Mouse (Mus musculus): ENCODE data around the gene Raver1. TPM values are rescaled to one million over a fixed set of nuclear protein-coding genes. Genes with fewer than 3 reads are reported as not detected.

Raver1 gene
- polyA plus RNA-seq, 1 experiment from 2014 or later: 37.4 TPM

GRCm38 (mm10) chr9:21029291-21030054 lies 62.3 kb downstream of the Raver1 start, which contains the start of gene Icam4:
Gene Icam4, plus strand, starts transcription at chr9:21029373.
- Histone ChIP-seq H3K9ac (replicated peaks; ENCODE audit: low read depth, low read length) (no peak within 1 kb of the TSS), H3K36me3 (ENCODE audit: control insufficient read depth, insufficient read depth) (no peaks in the 10 kb centered on the region), H3K4me1 (replicated peaks; ENCODE audit: control insufficient read depth, insufficient read depth, low read length) (peaks cover 37% of the 10 kb centered on the region), H3K9me3 (ENCODE audit: control insufficient read depth, low read length) (no peaks in the 10 kb centered on the region), H3K27ac (ENCODE audit: low read length) (no peak within 1 kb of the TSS), H3K4me3 (replicated peaks; ENCODE audit: low read length) (peak within 1 kb of the TSS; percentile 21), H3K4me2 (ENCODE audit: low read length) (peak within 1 kb of the TSS; percentile 41; the same call in 1 of the 2 replicates), H3K27me3 (replicated peaks; ENCODE audit: control insufficient read depth, insufficient read depth, low read length) (peaks cover 50% of the 10 kb centered on the region)
- no peak for ATAC-seq
- WGBS: 3% methylated on average over 37 of the region's 37 CpGs

- no peaks in the 10 kb centered on the region for H3K9me3 ChIP-seq (ENCODE audit: control insufficient read depth, low read length)
- no peak overlapping the region for H3K4me3 ChIP-seq (replicated peaks; ENCODE audit: low read length)
- no peaks in the 10 kb centered on the region for H3K36me3 ChIP-seq (ENCODE audit: control insufficient read depth, insufficient read depth)
- 73% methylated on average over 6 of the region's 6 CpGs for whole genome bisulfite sequencing
- H3K9ac ChIP-seq (replicated peaks; ENCODE audit: low read depth, low read length): no peak overlapping the region
- H3K4me2 ChIP-seq (ENCODE audit: low read length): no peak overlapping the region
- H3K4me1 ChIP-seq (replicated peaks; ENCODE audit: control insufficient read depth, insufficient read depth, low read length): peaks cover 37% of the 10 kb centered on the region
- peaks cover 45% of the 10 kb centered on the region for H3K27me3 ChIP-seq (replicated peaks; ENCODE audit: control insufficient read depth, insufficient read depth, low read length)
- ATAC-seq: no peak
- no peak overlapping the region for H3K27ac ChIP-seq (ENCODE audit: low read length)
Observed at GRCm38 (mm10) chr9:21028560-21029110, 63.2 kb downstream of the Raver1 start.

DNA sequence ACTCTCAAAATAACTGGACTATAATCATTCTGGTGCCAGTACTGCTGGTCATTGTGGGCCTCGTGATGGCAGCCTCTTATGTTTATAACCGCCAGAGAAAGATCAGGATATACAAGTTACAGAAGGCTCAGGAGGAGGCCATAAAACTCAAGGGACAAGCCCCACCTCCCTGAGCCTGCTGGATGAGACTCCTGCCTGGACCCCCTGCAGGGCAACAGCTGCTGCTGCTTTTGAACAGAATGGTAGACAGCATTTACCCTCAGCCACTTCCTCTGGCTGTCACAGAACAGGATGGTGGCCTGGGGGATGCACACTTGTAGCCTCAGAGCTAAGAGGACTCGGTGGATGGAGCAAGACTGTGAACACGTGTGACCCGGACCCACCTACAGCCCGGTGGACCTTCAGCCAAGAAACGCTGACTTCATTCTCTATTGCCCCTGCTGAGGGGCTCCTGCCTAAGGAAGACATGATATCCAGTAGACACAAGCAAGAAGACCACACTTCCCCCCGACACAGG lies 64.0 kb downstream of the Raver1 start:
- H3K4me1 ChIP-seq (replicated peaks; ENCODE audit: control insufficient read depth, insufficient read depth, low read length): peaks cover 29% of the 10 kb centered on the region
- H3K4me3 ChIP-seq (replicated peaks; ENCODE audit: low read length): no peak overlapping the region
- H3K9me3 ChIP-seq (ENCODE audit: control insufficient read depth, low read length): no peaks in the 10 kb centered on the region
- H3K9ac ChIP-seq (replicated peaks; ENCODE audit: low read depth, low read length): no peak overlapping the region
- H3K27me3 ChIP-seq (replicated peaks; ENCODE audit: control insufficient read depth, insufficient read depth, low read length): peaks cover 37% of the 10 kb centered on the region
- WGBS: 60% methylated on average over 8 of the region's 8 CpGs
- ATAC-seq: no peak
- H3K4me2 ChIP-seq (ENCODE audit: low read length): no peak overlapping the region
- no peak overlapping the region for H3K27ac ChIP-seq (ENCODE audit: low read length)
- H3K36me3 ChIP-seq (ENCODE audit: control insufficient read depth, insufficient read depth): no peaks in the 10 kb centered on the region

DNA sequence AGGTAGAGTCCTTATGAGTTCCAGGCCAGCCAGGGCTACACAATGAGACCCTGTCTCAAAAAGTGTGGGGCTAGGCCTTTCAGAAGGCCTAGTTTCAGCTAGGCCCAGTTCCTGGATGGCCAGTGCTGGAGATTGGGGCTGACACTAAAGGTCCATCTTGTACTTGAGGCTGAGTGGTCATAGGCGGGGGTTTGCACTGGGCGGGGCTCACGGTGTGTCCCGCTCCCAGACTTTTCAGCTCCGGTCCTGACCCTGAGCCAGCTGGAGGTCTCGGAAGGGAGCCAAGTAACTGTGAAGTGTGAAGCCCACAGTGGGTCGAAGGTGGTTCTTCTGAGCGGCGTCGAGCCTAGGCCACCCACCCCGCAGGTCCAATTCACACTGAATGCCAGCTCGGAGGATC lies 65.0 kb downstream of the Raver1 start:
- no peak overlapping the region for H3K4me3 ChIP-seq (replicated peaks; ENCODE audit: low read length)
- 82% methylated on average over 12 of the region's 12 CpGs for WGBS
- peaks cover 30% of the 10 kb centered on the region for H3K27me3 ChIP-seq (replicated peaks; ENCODE audit: control insufficient read depth, insufficient read depth, low read length)
- no peak overlapping the region for H3K4me2 ChIP-seq (ENCODE audit: low read length)
- no peak for ATAC-seq
- no peaks in the 10 kb centered on the region for H3K36me3 ChIP-seq (ENCODE audit: control insufficient read depth, insufficient read depth)
- H3K9me3 ChIP-seq (ENCODE audit: control insufficient read depth, low read length): no peaks in the 10 kb centered on the region
- H3K27ac ChIP-seq (ENCODE audit: low read length): no peak overlapping the region
- peaks cover 19% of the 10 kb centered on the region for H3K4me1 ChIP-seq (replicated peaks; ENCODE audit: control insufficient read depth, insufficient read depth, low read length)
- no peak overlapping the region for H3K9ac ChIP-seq (replicated peaks; ENCODE audit: low read depth, low read length)

DNA sequence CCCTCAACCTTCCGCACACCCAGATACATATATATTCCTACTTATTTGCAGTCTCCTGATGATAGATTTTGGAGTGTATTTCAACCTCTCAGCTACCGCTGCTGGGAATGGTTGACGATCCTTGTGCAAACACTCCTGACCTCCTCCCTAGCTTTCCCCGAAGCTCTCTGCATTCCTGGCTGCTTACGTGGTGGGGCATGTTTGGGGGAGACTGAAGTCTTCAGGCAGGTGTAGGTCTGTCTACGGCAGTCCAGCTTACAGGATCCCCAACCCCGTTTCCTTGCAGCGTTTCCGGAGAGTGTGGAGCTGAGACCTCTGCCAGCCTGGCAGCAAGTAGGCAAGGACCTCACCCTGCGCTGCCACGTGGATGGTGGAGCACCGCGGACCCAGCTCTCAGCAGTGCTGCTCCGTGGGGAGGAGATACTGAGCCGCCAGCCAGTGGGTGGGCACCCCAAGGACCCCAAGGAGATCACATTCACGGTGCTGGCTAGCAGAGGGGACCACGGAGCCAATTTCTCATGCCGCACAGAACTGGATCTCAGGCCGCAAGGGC lies 66.5 kb downstream of the Raver1 start:
- Histone ChIP-seq H3K9me3 (ENCODE audit: control insufficient read depth, low read length) (no peaks in the 10 kb centered on the region), H3K4me2 (ENCODE audit: low read length) (no peak overlapping the region), H3K4me3 (replicated peaks; ENCODE audit: low read length) (no peak overlapping the region), H3K27ac (ENCODE audit: low read length) (no peak overlapping the region), H3K27me3 (replicated peaks; ENCODE audit: control insufficient read depth, insufficient read depth, low read length) (peaks cover 25% of the 10 kb centered on the region), H3K36me3 (ENCODE audit: control insufficient read depth, insufficient read depth) (no peaks in the 10 kb centered on the region), H3K9ac (replicated peaks; ENCODE audit: low read depth, low read length) (no peak overlapping the region), H3K4me1 (replicated peaks; ENCODE audit: control insufficient read depth, insufficient read depth, low read length) (peaks cover 10% of the 10 kb centered on the region)
- WGBS: 78% methylated on average over 19 of the region's 19 CpGs
- no peak for ATAC-seq

MicroRNA genes within 50 kb of the gene (microRNA counts, 519-probe panel; counts per million panel counts)
- 2,894 counts per million, percentile 75 among the panel's probes with 10 or more counts for microRNA mmu-miR-1900

Small RNAs within 50 kb of the gene (microRNA-seq; reads per million reads assigned to microRNA genes)
- gene Mir1900: not detected
- gene Mir7082: not detected

Other genes starting within 250 kb of the Raver1 start
- gene A230050P20Rik, start 223.4 kb downstream of the Raver1 start, polyA plus RNA-seq (2015; fragmentation: Nextera tagmentation; extraction: Ambion mirVana): 4.6 and 8.8 TPM in 2 replicates
- 16.6 and 20.2 TPM in 2 replicates for gene Angptl6, start 212.3 kb downstream of the Raver1 start, polyA plus RNA-seq (2015; fragmentation: Nextera tagmentation; extraction: Ambion mirVana)
- 59.6 and 60.4 TPM in 2 replicates for gene Ppan, start 203.8 kb downstream of the Raver1 start, polyA plus RNA-seq (2015; fragmentation: Nextera tagmentation; extraction: Ambion mirVana)
- gene Eif3g, start 193.4 kb downstream of the Raver1 start, polyA plus RNA-seq (2015; fragmentation: Nextera tagmentation; extraction: Ambion mirVana): 260 and 268 TPM in 2 replicates
- 85.3 and 88.9 TPM in 2 replicates for gene Dnmt1, start 132.1 kb downstream of the Raver1 start, polyA plus RNA-seq (2015; fragmentation: Nextera tagmentation; extraction: Ambion mirVana)
- gene S1pr2, start 115.2 kb downstream of the Raver1 start, polyA plus RNA-seq (2015; fragmentation: Nextera tagmentation; extraction: Ambion mirVana): 7.5 and 7.7 TPM in 2 replicates
- 109 and 113 TPM in 2 replicates for gene Mrpl4, start 89.3 kb downstream of the Raver1 start, polyA plus RNA-seq (2015; fragmentation: Nextera tagmentation; extraction: Ambion mirVana)
- gene Icam1, start 76.0 kb downstream of the Raver1 start, polyA plus RNA-seq (2015; fragmentation: Nextera tagmentation; extraction: Ambion mirVana): 3.3 and 4.5 TPM in 2 replicates
- not detected in 2 replicates for gene Icam4, start 62.6 kb downstream of the Raver1 start, polyA plus RNA-seq (2015; fragmentation: Nextera tagmentation; extraction: Ambion mirVana)
- 2.3 and 2.4 TPM in 2 replicates for gene Icam5, start 59.9 kb downstream of the Raver1 start, polyA plus RNA-seq (2015; fragmentation: Nextera tagmentation; extraction: Ambion mirVana)
- 0.25 and 1.7 TPM in 2 replicates for gene Zglp1, start 24.9 kb downstream of the Raver1 start, polyA plus RNA-seq (2015; fragmentation: Nextera tagmentation; extraction: Ambion mirVana)
- 1.2 and 1.4 TPM in 2 replicates for gene Gm49373, start 18.9 kb downstream of the Raver1 start, polyA plus RNA-seq (2015; fragmentation: Nextera tagmentation; extraction: Ambion mirVana)
- gene Fdx1l, start 18.4 kb downstream of the Raver1 start, polyA plus RNA-seq (2015; fragmentation: Nextera tagmentation; extraction: Ambion mirVana): 49.7 and 60.5 TPM in 2 replicates
- gene Gm38431, start within 50 bp of the Raver1 start, polyA plus RNA-seq (2015; fragmentation: Nextera tagmentation; extraction: Ambion mirVana): 1.6 and 1.9 TPM in 2 replicates
- 10.4 and 13.7 TPM in 2 replicates for gene Tyk2, start 39.2 kb upstream of the Raver1 start, polyA plus RNA-seq (2015; fragmentation: Nextera tagmentation; extraction: Ambion mirVana)
- gene Cdc37, start 58.0 kb upstream of the Raver1 start, polyA plus RNA-seq (2015; fragmentation: Nextera tagmentation; extraction: Ambion mirVana): 213 and 234 TPM in 2 replicates
- 24.9 and 32.0 TPM in 2 replicates for gene Pde4a, start 73.7 kb upstream of the Raver1 start, polyA plus RNA-seq (2015; fragmentation: Nextera tagmentation; extraction: Ambion mirVana)
- gene Keap1, start 147.4 kb upstream of the Raver1 start, polyA plus RNA-seq (2015; fragmentation: Nextera tagmentation; extraction: Ambion mirVana): 74.2 and 78.5 TPM in 2 replicates
- gene S1pr5, start 156.4 kb upstream of the Raver1 start, polyA plus RNA-seq (2015; fragmentation: Nextera tagmentation; extraction: Ambion mirVana): 2.6 and 2.8 TPM in 2 replicates
- gene Atg4d, start 173.3 kb upstream of the Raver1 start, polyA plus RNA-seq (2015; fragmentation: Nextera tagmentation; extraction: Ambion mirVana): 47.6 and 51.8 TPM in 2 replicates
- gene Kri1, start 196.0 kb upstream of the Raver1 start, polyA plus RNA-seq (2015; fragmentation: Nextera tagmentation; extraction: Ambion mirVana): 18.3 and 20.1 TPM in 2 replicates
- 85.1 and 97.7 TPM in 2 replicates for gene Cdkn2d, start 199.4 kb upstream of the Raver1 start, polyA plus RNA-seq (2015; fragmentation: Nextera tagmentation; extraction: Ambion mirVana)
- 1.8 and 2.9 TPM in 2 replicates for gene Ap1m2, start 220.3 kb upstream of the Raver1 start, polyA plus RNA-seq (2015; fragmentation: Nextera tagmentation; extraction: Ambion mirVana)
- gene Slc44a2, start 228.7 kb upstream of the Raver1 start, polyA plus RNA-seq (2015; fragmentation: Nextera tagmentation; extraction: Ambion mirVana): 86.2 and 88.7 TPM in 2 replicates

Data from forebrain, embryonic 16.5 days (tissue).